8 mouse cellular contexts compared by ENCODE assay signal in the genomic region with DNA sequence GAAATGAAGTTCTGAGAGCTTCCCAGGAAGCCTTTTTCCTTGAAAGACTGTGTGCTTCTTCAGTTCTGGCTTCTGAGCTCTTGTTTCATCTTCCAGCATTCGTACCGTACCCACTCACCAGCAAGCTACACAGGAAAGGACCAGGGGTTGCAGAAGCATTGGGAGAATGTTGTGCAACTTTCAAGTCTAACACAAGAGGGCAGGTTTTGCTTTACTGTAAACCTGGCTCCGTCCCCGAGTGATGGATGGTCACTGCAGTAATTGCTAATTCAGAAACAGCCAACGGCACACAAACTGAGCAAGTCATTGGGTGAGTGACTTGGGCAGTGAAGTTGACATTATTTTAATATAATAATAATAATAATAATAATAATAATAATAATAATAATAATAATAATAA. TPM values are rescaled to one million over a fixed set of nuclear protein-coding genes. Genes with fewer than 3 reads are reported as not detected.
A peak's percentile ranks its signal among the peaks of the same experiment; 100 is the strongest.
DNase-seq lines count a peak whose midpoint lies in the region; ATAC-seq lines count a peak whose summit lies in the region.

No protein-coding gene starts in this region.

- intact Hi-C loops in heart, postnatal 36 days (cut with DNase I) = loop anchor here (1.0 to 5.0 kb wide), 3 partner anchors 127 to 587 kb away; partner anchors contain the start of gene Tgds

- DNase-seq in cerebellum, adult 9-11 months = no peak
- peak; percentile 51 for DNase-seq in MN1 (ENCODE audit: low spot score)
- DNase-seq in embryo, embryonic 9.5 days (ENCODE audit: extremely low spot score) = peak; percentile 24
- peak; percentile 46 to 50 for DNase-seq in heart, postnatal 36 days
- DNase-seq in kidney, postnatal 4 days = peak; percentile 63 to 72
- peak; percentile 25 for DNase-seq in skeletal muscle tissue, adult 2 months (ENCODE audit: low read depth, low spot score)

- ATAC-seq in cerebellum, adult (ENCODE audit: insufficient number of reproducible peaks, low FRiP score, low TSS enrichment) = peak; percentile 39; the same call in 1 of the 2 replicates
- ATAC-seq in megakaryocyte, adult 5-6 weeks (ENCODE audit: poor library complexity, severe bottlenecking) = peak; percentile 84

RNA-seq across cellular contexts. Expression of gene Dct, which starts 46.3 kb away (rescaled TPM):
- 1 to 10 TPM; 2.7 to 2.9 TPM for total RNA-seq in heart, postnatal 36 days (2021)
- 0.04 TPM in 1 of 2 replicates, not detected in the other for total RNA-seq in megakaryocyte, adult 5-6 weeks (2015)
- 0.07 and 0.08 TPM in 2 replicates for total RNA-seq in megakaryocyte, adult 5-6 weeks (2017)
